Comparison of ENCODE assay signal across 18 mouse cellular contexts in the genomic region with DNA sequence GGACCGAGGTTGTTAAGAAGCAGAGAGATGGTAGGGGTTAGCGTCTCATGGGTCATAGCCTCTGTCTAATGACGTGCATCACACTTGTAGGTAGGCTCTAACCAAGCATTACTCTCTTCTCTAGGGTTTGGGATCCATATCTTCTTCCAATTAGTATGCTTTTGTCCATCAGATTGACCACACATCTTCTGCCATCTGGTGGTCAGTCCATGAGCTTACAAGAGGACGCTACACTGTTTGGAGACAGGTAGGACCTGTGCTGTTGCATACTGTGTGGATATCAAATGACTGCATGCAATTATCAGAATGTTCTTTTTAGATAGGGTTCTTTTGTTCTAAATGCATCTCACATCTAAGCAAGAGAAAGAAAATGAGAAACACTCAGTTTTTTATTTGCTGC. TPM values are rescaled to one million over a fixed set of nuclear protein-coding genes. Genes with fewer than 3 reads are reported as not detected.
DNase-seq lines count a peak whose midpoint lies in the region; ATAC-seq and TF ChIP-seq lines count a peak whose summit lies in the region.
"Had no signal": no experiment of that assay in that cellular context is flagged by ENCODE, and none has a peak within 500 bp of the region (broad histone marks: within the 10 kb centered on the region; RNA-seq: fewer than 3 reads in every experiment).

No protein-coding gene starts in this region.

- no peak overlapping the region for H3K9ac ChIP-seq in intestine, postnatal 0 days (ENCODE audit: low read depth, low read length)
- H3K9ac ChIP-seq in intestine, embryonic 16.5 days (ENCODE audit: low read depth, low read length), result no peak overlapping the region
- H3K9ac ChIP-seq in lung, postnatal 0 days (replicated peaks; ENCODE audit: low read depth), result no peak overlapping the region
- H3K9ac ChIP-seq in MEL (ENCODE audit: control insufficient read depth, low read depth, low read length, poor library complexity, severe bottlenecking), result no peak overlapping the region
- H3K9ac ChIP-seq: lung, embryonic 15.5 days had no signal

- no peak for ATAC-seq in intestine, postnatal 0 days
- no peak for ATAC-seq in intestine, embryonic 16.5 days
- ATAC-seq in lung, postnatal 0 days, result no peak
- ATAC-seq: forebrain, embryonic 16.5 days had no signal

- H3K4me1 ChIP-seq in intestine, postnatal 0 days (replicated peaks; ENCODE audit: control insufficient read depth, insufficient read depth, low read length), result no peaks in the 10 kb centered on the region
- no peaks in the 10 kb centered on the region for H3K4me1 ChIP-seq in intestine, embryonic 16.5 days (ENCODE audit: control insufficient read depth, insufficient read depth, low read length)
- no peaks in the 10 kb centered on the region for H3K4me1 ChIP-seq in lung, postnatal 0 days (ENCODE audit: insufficient read depth, low read depth, low read length)
- no peaks in the 10 kb centered on the region for H3K4me1 ChIP-seq in MEL (ENCODE audit: control insufficient read depth in 1 of 2, insufficient read depth in 2 of 2, low read length in 2 of 2)
- H3K4me1 ChIP-seq: lung, embryonic 15.5 days had no signal

- no peak for TF ChIP-seq EP300 in lung, postnatal 0 days (IDR thresholded peaks at IDR 0.05)
- TF ChIP-seq EP300 in MEL (IDR thresholded peaks at IDR 0.05; ENCODE audit: low read depth in 1 of 2, low read length in 2 of 2), result no peak

- no peaks in the 10 kb centered on the region for H3K9me3 ChIP-seq in intestine, postnatal 0 days (ENCODE audit: control insufficient read depth)
- no peaks in the 10 kb centered on the region for H3K9me3 ChIP-seq in intestine, embryonic 16.5 days (ENCODE audit: control insufficient read depth, low read length)
- no peaks in the 10 kb centered on the region for H3K9me3 ChIP-seq in lung, postnatal 0 days (ENCODE audit: low read length)
- H3K9me3 ChIP-seq in MEL (replicated peaks; ENCODE audit: insufficient read depth, low read length), result no peaks in the 10 kb centered on the region
- H3K9me3 ChIP-seq: hindbrain, embryonic 10.5 days; lung, embryonic 15.5 days had no signal

- 67% methylated on average over 4 of the region's 4 CpGs for WGBS in intestine, postnatal 0 days
- 68% methylated on average over 4 of the region's 4 CpGs for WGBS in intestine, embryonic 16.5 days
- WGBS in lung, postnatal 0 days, result 64% methylated on average over 4 of the region's 4 CpGs

- no peak overlapping the region for H3K27ac ChIP-seq in intestine, postnatal 0 days (ENCODE audit: low read depth, low read length)
- no peak overlapping the region for H3K27ac ChIP-seq in intestine, embryonic 16.5 days (ENCODE audit: low read length)
- no peak overlapping the region for H3K27ac ChIP-seq in lung, postnatal 0 days (ENCODE audit: low read length)
- no peak overlapping the region for H3K27ac ChIP-seq in MEL (ENCODE audit: control insufficient read depth, low read depth, low read length)
- H3K27ac ChIP-seq: hindbrain, embryonic 10.5 days; lung, embryonic 15.5 days had no signal

- no peak for DNase-seq in lung, postnatal 0 days (ENCODE audit: low spot score)
- DNase-seq in lung, postnatal 4 days, result no peak
- DNase-seq in MEL (ENCODE audit: low read depth, low spot score), result no peak
- DNase-seq in kidney, postnatal 10 days, result peak; percentile 9
- no peak for DNase-seq in adrenal gland, postnatal 4 days (ENCODE audit: low spot score in 2 of 2)
- no peak for DNase-seq in heart, postnatal 4 days
- DNase-seq: adrenal gland, postnatal 25 days; cerebellum, postnatal 25 days; gastrocnemius, postnatal 25 days; right cerebral cortex, postnatal 4 days; thymus, adult 2 months had no signal

- TF ChIP-seq RAD21 in MEL (IDR thresholded peaks at IDR 0.05; ENCODE audit: low read depth, low read length), result peak; percentile 6

- no peaks in the 10 kb centered on the region for H3K27me3 ChIP-seq in intestine, postnatal 0 days (replicated peaks; ENCODE audit: control insufficient read depth, insufficient read depth, low read length)
- no peaks in the 10 kb centered on the region for H3K27me3 ChIP-seq in intestine, embryonic 16.5 days (replicated peaks; ENCODE audit: control insufficient read depth, insufficient read depth, low read length)
- no peaks in the 10 kb centered on the region for H3K27me3 ChIP-seq in lung, postnatal 0 days (replicated peaks; ENCODE audit: insufficient read depth, low read length)
- no peaks in the 10 kb centered on the region; a peak in 1 of 4 replicates for H3K27me3 ChIP-seq in MEL (ENCODE audit: control insufficient read depth in 1 of 2, insufficient read depth in 2 of 2, low read length in 2 of 2)
- H3K27me3 ChIP-seq: lung, embryonic 15.5 days had no signal

- no peaks in the 10 kb centered on the region for H3K79me2 ChIP-seq in MEL (ENCODE audit: control insufficient read depth, insufficient read depth, low read length, poor library complexity)

- no peak overlapping the region for H3K4me3 ChIP-seq in intestine, postnatal 0 days (ENCODE audit: low read depth, low read length)
- H3K4me3 ChIP-seq in intestine, embryonic 16.5 days (ENCODE audit: low read length), result no peak overlapping the region
- H3K4me3 ChIP-seq in lung, postnatal 0 days (ENCODE audit: low read depth, low read length), result no peak overlapping the region
- no peak overlapping the region for H3K4me3 ChIP-seq in MEL (ENCODE audit: control insufficient read depth in 1 of 2, insufficient read depth in 1 of 2, low read depth in 2 of 2, low read length in 2 of 2)
- H3K4me3 ChIP-seq: hindbrain, embryonic 10.5 days; lung, embryonic 15.5 days had no signal

- TF ChIP-seq CTCF in intestine, postnatal 0 days (IDR thresholded peaks at IDR 0.05; ENCODE audit: low read depth), result peak; percentile 54
- peak; percentile 35 for TF ChIP-seq CTCF in lung, postnatal 0 days (IDR thresholded peaks at IDR 0.05)
- TF ChIP-seq CTCF in MEL (IDR thresholded peaks at IDR 0.05 in 2 of 3, conservative IDR thresholded peaks at IDR 0.05 in 1 of 3; ENCODE audit: control insufficient read depth in 1 of 3, insufficient read depth in 1 of 3, low read depth in 2 of 3, low read length in 3 of 3, poor library complexity in 1 of 3, severe bottlenecking in 1 of 3), result peak in 1 of 3 experiments; percentile 7; a peak in 2 of 6 replicates

- TF ChIP-seq POLR2A in MEL (IDR thresholded peaks at IDR 0.05; ENCODE audit: control insufficient read depth in 1 of 2, insufficient read depth in 1 of 2, low read depth in 1 of 2, low read length in 2 of 2, poor library complexity in 1 of 2), result no peak

- H3K4me2 ChIP-seq in intestine, postnatal 0 days (replicated peaks; ENCODE audit: low read depth), result no peak overlapping the region
- H3K4me2 ChIP-seq in intestine, embryonic 16.5 days (ENCODE audit: low read depth, low read length), result no peak overlapping the region
- H3K4me2 ChIP-seq in lung, postnatal 0 days (replicated peaks; ENCODE audit: low read depth, low read length), result no peak overlapping the region
- H3K4me2 ChIP-seq: heart, embryonic 11.5 days; lung, embryonic 15.5 days had no signal

- H3K36me3 ChIP-seq in intestine, postnatal 0 days (ENCODE audit: control insufficient read depth, insufficient read depth), result no peaks in the 10 kb centered on the region
- no peaks in the 10 kb centered on the region for H3K36me3 ChIP-seq in intestine, embryonic 16.5 days (ENCODE audit: control insufficient read depth, insufficient read depth, low read length)
- H3K36me3 ChIP-seq in lung, postnatal 0 days (ENCODE audit: insufficient read depth, low read length), result no peaks in the 10 kb centered on the region
- H3K36me3 ChIP-seq in MEL (ENCODE audit: control insufficient read depth in 1 of 2, insufficient read depth in 2 of 2, low read length in 2 of 2), result no peaks in the 10 kb centered on the region
- H3K36me3 ChIP-seq: hindbrain, embryonic 10.5 days; lung, embryonic 15.5 days had no signal

TF ChIP-seq in MEL, 35 proteins besides CTCF, POLR2A, EP300 and RAD21:
- no peak for TF ChIP-seq NELFE (IDR thresholded peaks at IDR 0.05; ENCODE audit: low read depth, low read length)
TF ChIP-seq in MEL: peak in this region for 0.

RNA-seq across cellular contexts. Expression of a gene that starts 54.6 kb away (rescaled TPM):
- polyA plus RNA-seq in intestine, postnatal 0 days (2015; fragmentation: Nextera tagmentation; extraction: Ambion mirVana), result 0.23 and 0.24 TPM in 2 replicates
- polyA plus RNA-seq in intestine, embryonic 16.5 days (2015; fragmentation: Nextera tagmentation; extraction: Ambion mirVana), result 0.11 and 0.34 TPM in 2 replicates
- not detected in 2 replicates for polyA plus RNA-seq in lung, postnatal 0 days (2015; fragmentation: Nextera tagmentation; extraction: Ambion mirVana)
- total RNA-seq in MEL (2012; rRNA removed), result not detected in 2 replicates
- polyA plus RNA-seq in MEL (2012; ENCODE audit: insufficient read depth in 1 of 2, insufficient read length in 2 of 2, low read depth in 1 of 2, low replicate concordance in 2 of 2, missing spikeins in 1 of 2), result not detected
- 1 to 10 TPM; 3.6 to 4.4 TPM for total RNA-seq in adrenal gland, postnatal 4 days (2021)
- under 1 TPM in 1 of 2 experiments, not detected in 1; 0.10 TPM for total RNA-seq in heart, postnatal 4 days (2021)
- total RNA-seq: gastrocnemius, postnatal 25 days; megakaryocyte-erythroid progenitor cell, adult 5-6 weeks had no signal
- polyA plus RNA-seq: heart, embryonic 11.5 days had no signal
